Mouse (Mus musculus) CH12.LX (cell line): ENCODE data around the gene Vps13a. TPM values are rescaled to one million over a fixed set of nuclear protein-coding genes. Genes with fewer than 3 reads are reported as not detected.

Experiments
- DNase-seq: peaks from one replicate; pipeline ENCODE4 v3.0.0-alpha.2; 2013; ENCODE audit errors: extremely low read depth
- H3K27ac ChIP-seq: 2 replicates; pipeline ENCODE4 v1.5.1; 2012; ENCODE audit warnings: low read depth, mild to moderate bottlenecking, control low read depth, moderate library complexity; ENCODE audit not compliant: insufficient read depth
- H3K27me3 ChIP-seq: replicated peaks from 2 replicates; pipeline ENCODE3; 2012; ENCODE audit warnings: inconsistent platforms
- H3K36me3 ChIP-seq, 2 experiments: replicated peaks in 1 of 2; 2 replicates each; pipeline versions ENCODE3 to v1.6.1; 2012; ENCODE audit warnings: inconsistent platforms in 1 of 2, low read length in 1 of 2, mild to moderate bottlenecking in 1 of 2, mixed read lengths in 1 of 2, moderate library complexity in 1 of 2; ENCODE audit not compliant: control insufficient read depth in 1 of 2, insufficient read depth in 1 of 2
- H3K4me1 ChIP-seq, 2 experiments: 2 replicates each; pipeline ENCODE4 v1.6.1; 2012; ENCODE audit warnings: inconsistent platforms in 1 of 2, moderate library complexity in 1 of 2; ENCODE audit not compliant: insufficient read depth in 2 of 2, control insufficient read depth in 1 of 2
- H3K4me2 ChIP-seq: 2 replicates; pipeline ENCODE4 v1.6.1; 2012; ENCODE audit warnings: low read depth, mild to moderate bottlenecking, control low read depth; ENCODE audit not compliant: poor library complexity, insufficient read depth, severe bottlenecking
- H3K4me3 ChIP-seq, 3 experiments: fragments of 150-350 bp in 1 of 3; sonication (generic) in 1 of 3; replicated peaks in 1 of 3; 2 replicates each; pipeline versions ENCODE3 to v1.5.1; 2011 to 2012; ENCODE audit warnings: low read depth in 2 of 3, low read length in 2 of 3, mild to moderate bottlenecking in 2 of 3, moderate library complexity in 2 of 3, control low read depth in 1 of 3, improper control_type of control experiment in 1 of 3, inconsistent platforms in 1 of 3, mixed read lengths in 1 of 3; ENCODE audit not compliant: poor library complexity in 1 of 3
- H3K79me2 ChIP-seq: replicated peaks from 2 replicates; pipeline ENCODE4 v1.6.1; 2012; ENCODE audit warnings: mild to moderate bottlenecking, moderate library complexity; ENCODE audit not compliant: control insufficient read depth, poor library complexity, insufficient read depth, severe bottlenecking; ENCODE audit errors: extremely low read depth
- H3K9ac ChIP-seq: 2 replicates; pipeline ENCODE4 v1.6.1; 2012; ENCODE audit warnings: low read depth, mild to moderate bottlenecking, control low read depth, moderate library complexity; ENCODE audit not compliant: insufficient read depth
- H3K9me3 ChIP-seq: replicated peaks from 2 replicates; pipeline ENCODE3; 2012; ENCODE audit warnings: low read length, inconsistent platforms, mixed read lengths
- BHLHE40 ChIP-seq: IDR thresholded peaks from 2 replicates; pipeline ENCODE4 v1.6.1; 2011; ENCODE audit warnings: mild to moderate bottlenecking, low read depth, low read length, improper control_type of control experiment
- CHD2 ChIP-seq: IDR thresholded peaks from 2 replicates; pipeline ENCODE4 v1.6.1; 2011; ENCODE audit warnings: low read length, improper control_type of control experiment
- CTCF ChIP-seq, 2 experiments: IDR thresholded peaks in 1 of 2; conservative IDR thresholded peaks in 1 of 2; 2 replicates each; pipeline ENCODE4 v1.5.1; 2011 to 2012; ENCODE audit warnings: low read depth in 2 of 2, low read length in 2 of 2, improper control_type of control experiment in 1 of 2, inconsistent platforms in 1 of 2, mild to moderate bottlenecking in 1 of 2, moderate library complexity in 1 of 2
- ELF1 ChIP-seq: IDR thresholded peaks from 2 replicates; pipeline ENCODE4 v1.6.1; 2014; ENCODE audit warnings: low read depth, mild to moderate bottlenecking, inconsistent platforms, low read length, improper control_type of control experiment
- EP300 ChIP-seq: IDR thresholded peaks from 2 replicates; pipeline ENCODE4 v1.6.1; 2011; ENCODE audit warnings: low read length, improper control_type of control experiment
- ETS1 ChIP-seq: conservative IDR thresholded peaks from 2 replicates; pipeline ENCODE4 v1.6.1; 2012; ENCODE audit warnings: low read depth, mild to moderate bottlenecking, inconsistent platforms, low read length, improper control_type of control experiment, moderate library complexity
- HCFC1 ChIP-seq: IDR thresholded peaks from 2 replicates; pipeline ENCODE4 v1.6.1; 2012; ENCODE audit warnings: low read depth, mild to moderate bottlenecking, inconsistent platforms, low read length, improper control_type of control experiment
- IRF4 ChIP-seq: IDR thresholded peaks from 2 replicates; pipeline ENCODE4 v1.6.1; 2014; ENCODE audit warnings: low read depth, mild to moderate bottlenecking, inconsistent platforms, low read length, improper control_type of control experiment
- JUND ChIP-seq: conservative IDR thresholded peaks from 2 replicates; pipeline ENCODE4 v1.6.1; 2011; ENCODE audit warnings: low read depth, low read length, improper control_type of control experiment
- KAT2A ChIP-seq: IDR thresholded peaks from 2 replicates; pipeline ENCODE4 v1.6.1; 2012; ENCODE audit warnings: low read length, improper control_type of control experiment, inconsistent platforms; ENCODE audit not compliant: insufficient replicate concordance
- MAX ChIP-seq: IDR thresholded peaks from 2 replicates; pipeline ENCODE4 v1.6.1; 2011; ENCODE audit warnings: low read length, improper control_type of control experiment
- MAZ ChIP-seq: IDR thresholded peaks from 2 replicates; pipeline ENCODE4 v1.6.1; 2012; ENCODE audit warnings: low read depth, mild to moderate bottlenecking, inconsistent platforms, low read length, improper control_type of control experiment, moderate library complexity
- NELFE ChIP-seq: IDR thresholded peaks from 2 replicates; pipeline ENCODE4 v1.6.1; 2011; ENCODE audit warnings: low read depth, low read length, improper control_type of control experiment
- NRF1 ChIP-seq: IDR thresholded peaks from 2 replicates; pipeline ENCODE4 v1.6.1; 2014; ENCODE audit warnings: low read depth, mild to moderate bottlenecking, inconsistent platforms, low read length, improper control_type of control experiment, moderate library complexity
- RAD21 ChIP-seq: IDR thresholded peaks from 2 replicates; pipeline ENCODE4 v1.6.1; 2011; ENCODE audit warnings: low read depth, mild to moderate bottlenecking, low read length, improper control_type of control experiment, moderate library complexity
- RCOR1 ChIP-seq: conservative IDR thresholded peaks from 2 replicates; pipeline ENCODE4 v1.6.1; 2012; ENCODE audit warnings: low read depth, mild to moderate bottlenecking, inconsistent platforms, low read length, improper control_type of control experiment
- SMC3 ChIP-seq: IDR thresholded peaks from 2 replicates; pipeline ENCODE4 v1.6.1; 2011; ENCODE audit warnings: low read depth, low read length, improper control_type of control experiment
- TBP ChIP-seq: conservative IDR thresholded peaks from 2 replicates; pipeline ENCODE4 v1.6.1; 2011; ENCODE audit warnings: low read depth, low read length, improper control_type of control experiment
- TCF12 ChIP-seq: IDR thresholded peaks from 2 replicates; pipeline ENCODE4 v1.6.1; 2014; ENCODE audit warnings: low read depth, mild to moderate bottlenecking, inconsistent platforms, low read length, improper control_type of control experiment
- USF1 ChIP-seq: IDR thresholded peaks from 2 replicates; pipeline ENCODE4 v1.6.1; 2014; ENCODE audit warnings: low read depth, mild to moderate bottlenecking, inconsistent platforms, low read length, improper control_type of control experiment
- USF2 ChIP-seq: conservative IDR thresholded peaks from 2 replicates; pipeline ENCODE4 v1.6.1; 2011; ENCODE audit warnings: low read depth, low read length, improper control_type of control experiment
- ZC3H11A ChIP-seq: IDR thresholded peaks from 2 replicates; pipeline ENCODE4 v1.6.1; 2012; ENCODE audit warnings: low read depth, mild to moderate bottlenecking, inconsistent platforms, low read length, improper control_type of control experiment
- ZKSCAN1 ChIP-seq: IDR thresholded peaks from 2 replicates; pipeline ENCODE4 v1.6.1; 2012; ENCODE audit warnings: low read depth, inconsistent platforms, low read length, improper control_type of control experiment, borderline replicate concordance
- ZMIZ1 ChIP-seq: IDR thresholded peaks from 2 replicates; pipeline ENCODE4 v1.6.1; 2012; ENCODE audit warnings: low read depth, mild to moderate bottlenecking, inconsistent platforms, low read length, improper control_type of control experiment
- dilution Hi-C: fragments of 300-500 bp; cut with MboI; formaldehyde crosslinking; loops from 2 replicates; pipeline ENCODE4 v1.14.3; 2020; ENCODE audit warnings: low sequenced_read_pairs; ENCODE audit not compliant: extremely low pct_unique_long_range_greater_than_20kb, extremely low pct_ligation_motif_present
- in situ Hi-C: fragments of 300-500 bp; cut with MboI; formaldehyde crosslinking; loops from 3 replicates; pipeline ENCODE4 v1.14.3; 2019; ENCODE audit warnings: low sequenced_read_pairs, low pct_ligation_motif_present, low pct_unique_long_range_greater_than_20kb, mixed read lengths
- polyA plus RNA-seq: library from polyadenylated mRNA; unstranded; fragments of >175 nt; gene quantifications from 2 replicates; pipeline ENCODE4 v1.2.1, GENCODE M21; 2012; ENCODE audit warnings: low read depth; ENCODE audit not compliant: insufficient read length
- total RNA-seq, 2 experiments: library from RNA; depleted of rRNA; stranded (reverse); fragments of 300-350 nt in 1 of 2; fragments of >200 nt in 1 of 2; gene quantifications; 2 replicates each; pipeline ENCODE4 v1.2.3; 2012 to 2014

Gene Vps13a
- total and polyA plus RNA-seq, 3 experiments: 32.5 to 36.7 (median 35.9) TPM

- Histone ChIP-seq H3K36me3 (peaks cover 2 to 13% of the 10 kb centered on the region in 2 experiments), H3K27ac (no peak overlapping the region), H3K4me2 (no peak overlapping the region), H3K9ac (no peak overlapping the region), H3K4me3 (no peak overlapping the region), H3K9me3 (no peaks in the 10 kb centered on the region), H3K27me3 (no peaks in the 10 kb centered on the region), H3K79me2 (no peaks in the 10 kb centered on the region), H3K4me1 (peaks cover 0 to 5% of the 10 kb centered on the region in 2 experiments; a peak in 1 of 4 replicates)
- TF ChIP-seq IRF4 (no peak), HCFC1 (no peak), ZMIZ1 (no peak), RCOR1 (no peak), CHD2 (no peak), MAZ (no peak), KAT2A (no peak)
- in situ Hi-C loops (no loop called here), dilution Hi-C loops (no loop called here)
- DNase-seq: no peak
Observed at GRCm38 (mm10) chr19:16624994-16625393, 155.7 kb downstream of the Vps13a start.

GRCm38 (mm10) chr19:16623154-16623553, 157.6 kb downstream of the Vps13a start:
- Histone ChIP-seq H3K27me3 (no peaks in the 10 kb centered on the region), H3K27ac (no peak overlapping the region), H3K4me1 (peaks cover 0 to 5% of the 10 kb centered on the region in 2 experiments; a peak in 1 of 4 replicates), H3K4me2 (no peak overlapping the region), H3K36me3 (peaks cover 2 to 25% of the 10 kb centered on the region in 2 experiments), H3K9me3 (no peaks in the 10 kb centered on the region), H3K9ac (no peak overlapping the region), H3K4me3 (no peak overlapping the region), H3K79me2 (no peaks in the 10 kb centered on the region)
- dilution Hi-C loops (no loop called here), in situ Hi-C loops (no loop called here)
- DNase-seq: no peak
- no peak for TF ChIP-seq USF1
- no peak for TF ChIP-seq MAX
- TF ChIP-seq NRF1: no peak
- no peak for TF ChIP-seq ZC3H11A
- TF ChIP-seq BHLHE40: no peak
- no peak for TF ChIP-seq TCF12
- no peak for TF ChIP-seq TBP
- TF ChIP-seq ELF1: no peak
- TF ChIP-seq ZKSCAN1: no peak
- no peak for TF ChIP-seq KAT2A
- no peak for TF ChIP-seq USF2
- TF ChIP-seq SMC3: no peak
- no peak for TF ChIP-seq ZMIZ1
- TF ChIP-seq RAD21: no peak
- TF ChIP-seq CTCF (conservative IDR thresholded peaks at IDR 0.05 in 1 of 2, IDR thresholded peaks at IDR 0.05 in 1 of 2; ENCODE audit: low read depth in 2 of 2, low read length in 2 of 2): no peak
- no peak for TF ChIP-seq EP300
- no peak for TF ChIP-seq HCFC1
- no peak for TF ChIP-seq ETS1
- TF ChIP-seq NELFE: no peak
- no peak for TF ChIP-seq JUND
